Mouse (Mus musculus) heart, embryonic 13.5 days (tissue): ENCODE results near the gene Cpt1c. TPM values are rescaled to one million over a fixed set of nuclear protein-coding genes. Genes with fewer than 3 reads are reported as not detected.
A peak's percentile ranks its signal among the peaks of the same experiment; 100 is the strongest.

ENCODE experiments used
- ATAC-seq: fragments of 200-750 bp; cut with Nextera tagmentation; 2 replicates; pipeline ENCODE4 v1.8.0; 2017; ENCODE audit warnings: moderate TSS enrichment; ENCODE audit not compliant: insufficient number of reproducible peaks, low FRiP score, low TSS enrichment; ENCODE audit errors: extremely low read depth
- H3K27ac ChIP-seq: fragments of 300-500 bp; sonication (generic); replicated peaks from 2 replicates; pipeline ENCODE4 v1.5.1; 2015; ENCODE audit warnings: moderate library complexity, mild to moderate bottlenecking, inconsistent platforms
- H3K27me3 ChIP-seq: fragments of 300-500 bp; sonication (generic); replicated peaks from 2 replicates; pipeline ENCODE4 v1.6.1; 2015; ENCODE audit warnings: mild to moderate bottlenecking, inconsistent platforms
- H3K36me3 ChIP-seq: fragments of 300-500 bp; sonication (generic); 2 replicates; pipeline ENCODE4 v1.6.1; 2015; ENCODE audit warnings: mild to moderate bottlenecking, inconsistent platforms
- H3K4me1 ChIP-seq: fragments of 300-500 bp; sonication (generic); 2 replicates; pipeline ENCODE4 v1.6.1; 2015; ENCODE audit warnings: inconsistent platforms
- H3K4me2 ChIP-seq: fragments of 300-500 bp; sonication (generic); 2 replicates; pipeline ENCODE4 v1.6.1; 2015; ENCODE audit warnings: inconsistent platforms, mild to moderate bottlenecking, moderate library complexity
- H3K4me3 ChIP-seq: fragments of 300-500 bp; sonication (generic); 2 replicates; pipeline ENCODE4 v1.5.1; 2015; ENCODE audit warnings: moderate library complexity, mild to moderate bottlenecking, inconsistent platforms
- H3K9ac ChIP-seq: fragments of 300-500 bp; sonication (generic); 2 replicates; pipeline ENCODE4 v1.6.1; 2015; ENCODE audit warnings: inconsistent platforms, mild to moderate bottlenecking, moderate library complexity
- H3K9me3 ChIP-seq: fragments of 300-500 bp; sonication (generic); 2 replicates; pipeline ENCODE4 v1.6.1; 2016; ENCODE audit warnings: inconsistent platforms
- WGBS: fragments of 180-500 bp; shearing (Covaris S2); methylation state at CpG from one replicate; pipeline ENCODE4 v1.1.7; 2015; ENCODE audit warnings: mixed read lengths; 5-methylcytosine and 5-hydroxymethylcytosine counted together
- polyA plus RNA-seq: library from polyadenylated mRNA; unstranded; fragments of >200 nt; fragmentation: Nextera tagmentation; extraction: Ambion mirVana; gene quantifications from 2 replicates; pipeline ENCODE4 v1.2.1, GENCODE M21; 2015

Gene Cpt1c
- polyA plus RNA-seq, 1 experiment from 2014 or later, result 9.8 TPM

DNA sequence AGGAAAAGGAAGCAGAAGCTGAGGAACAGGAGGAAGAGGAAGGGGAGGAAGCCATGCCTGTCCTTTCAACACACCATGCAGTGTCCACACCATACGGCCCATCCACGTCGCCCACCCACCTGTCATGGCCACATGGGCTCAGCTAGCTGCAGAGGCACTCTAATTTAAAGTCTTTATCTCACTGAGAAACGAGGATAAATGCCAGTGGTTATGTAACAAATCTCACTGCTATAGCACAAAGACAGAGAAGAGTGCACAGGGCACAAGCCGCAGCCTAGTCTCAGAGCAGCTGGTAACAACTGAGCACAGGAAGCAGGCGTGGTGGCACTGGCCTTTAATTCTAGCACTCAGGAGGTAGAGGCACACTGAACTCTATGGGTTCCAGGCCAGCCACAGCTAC lies 24.7 kb downstream of the Cpt1c start:
- H3K9me3 ChIP-seq, result no peaks in the 10 kb centered on the region
- peaks cover 52% of the 10 kb centered on the region for H3K27me3 ChIP-seq
- H3K27ac ChIP-seq, result no peak overlapping the region
- no peak overlapping the region for H3K4me3 ChIP-seq
- peaks cover 17% of the 10 kb centered on the region for H3K4me1 ChIP-seq
- ATAC-seq, result no peak
- no peak overlapping the region for H3K4me2 ChIP-seq
- no peak overlapping the region for H3K9ac ChIP-seq
- H3K36me3 ChIP-seq, result no peaks in the 10 kb centered on the region
- WGBS, result 56% methylated on average over 6 of the region's 6 CpGs

DNA sequence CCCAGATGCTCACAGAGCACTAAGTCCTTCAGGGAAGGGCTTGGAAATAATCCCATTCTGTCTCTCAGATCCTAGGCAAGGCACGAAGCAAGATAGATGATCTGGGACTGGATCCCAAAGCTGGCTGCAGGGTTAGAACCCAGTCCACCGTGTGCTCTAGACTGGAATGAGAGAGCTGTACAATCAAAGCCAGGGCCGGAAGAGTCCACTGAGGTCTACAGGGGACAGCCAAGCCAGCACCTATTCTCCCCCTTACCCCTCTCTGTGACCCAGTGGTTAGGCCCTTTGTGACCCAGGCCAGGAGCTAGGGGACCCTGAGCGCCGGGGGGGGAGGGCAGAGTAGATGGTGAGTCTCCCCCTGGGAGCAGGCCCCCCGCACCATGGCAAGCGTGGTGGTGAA lies 31.7 kb downstream of the Cpt1c start, which contains the start of gene Tsks:
TSS of gene Tsks (plus strand) at position 301 of the 400 bp plus-strand sequence.
- H3K9ac ChIP-seq, result no peak within 1 kb of the TSS
- H3K4me2 ChIP-seq, result no peak within 1 kb of the TSS
- peaks cover 1% of the 10 kb centered on the region for H3K9me3 ChIP-seq
- no peak within 1 kb of the TSS for H3K27ac ChIP-seq
- no peaks in the 10 kb centered on the region for H3K4me1 ChIP-seq
- no peaks in the 10 kb centered on the region for H3K36me3 ChIP-seq
- ATAC-seq, result no peak
- H3K4me3 ChIP-seq, result no peak within 1 kb of the TSS
- peaks cover 7% of the 10 kb centered on the region for H3K27me3 ChIP-seq
- WGBS, result 72% methylated on average over 7 of the region's 7 CpGs

DNA sequence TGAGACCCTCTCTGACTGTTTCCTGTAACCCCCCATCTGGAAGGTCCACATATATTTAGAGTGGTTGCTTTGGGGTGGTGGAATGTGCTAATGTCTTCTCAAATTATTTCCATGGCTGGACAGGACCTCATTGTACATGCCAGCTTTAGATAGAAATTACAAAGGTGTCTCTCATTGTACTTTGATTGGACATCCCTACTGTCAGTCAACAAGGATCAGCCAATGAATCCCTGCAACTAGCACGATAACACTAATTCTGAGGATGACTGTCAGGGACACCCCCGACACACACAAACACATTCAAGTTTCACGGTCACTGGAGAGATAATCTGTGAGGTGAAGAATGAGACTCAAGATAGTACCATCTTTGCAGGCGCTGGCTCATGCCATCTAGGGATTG lies 36.0 kb downstream of the Cpt1c start:
- Histone ChIP-seq H3K9me3 (peaks cover 16% of the 10 kb centered on the region), H3K27me3 (no peaks in the 10 kb centered on the region), H3K9ac (no peak overlapping the region), H3K36me3 (no peaks in the 10 kb centered on the region), H3K4me2 (no peak overlapping the region), H3K4me3 (no peak overlapping the region), H3K27ac (no peak overlapping the region), H3K4me1 (no peaks in the 10 kb centered on the region)
- 76% methylated on average over 4 of the region's 4 CpGs for WGBS
- no peak for ATAC-seq

DNA sequence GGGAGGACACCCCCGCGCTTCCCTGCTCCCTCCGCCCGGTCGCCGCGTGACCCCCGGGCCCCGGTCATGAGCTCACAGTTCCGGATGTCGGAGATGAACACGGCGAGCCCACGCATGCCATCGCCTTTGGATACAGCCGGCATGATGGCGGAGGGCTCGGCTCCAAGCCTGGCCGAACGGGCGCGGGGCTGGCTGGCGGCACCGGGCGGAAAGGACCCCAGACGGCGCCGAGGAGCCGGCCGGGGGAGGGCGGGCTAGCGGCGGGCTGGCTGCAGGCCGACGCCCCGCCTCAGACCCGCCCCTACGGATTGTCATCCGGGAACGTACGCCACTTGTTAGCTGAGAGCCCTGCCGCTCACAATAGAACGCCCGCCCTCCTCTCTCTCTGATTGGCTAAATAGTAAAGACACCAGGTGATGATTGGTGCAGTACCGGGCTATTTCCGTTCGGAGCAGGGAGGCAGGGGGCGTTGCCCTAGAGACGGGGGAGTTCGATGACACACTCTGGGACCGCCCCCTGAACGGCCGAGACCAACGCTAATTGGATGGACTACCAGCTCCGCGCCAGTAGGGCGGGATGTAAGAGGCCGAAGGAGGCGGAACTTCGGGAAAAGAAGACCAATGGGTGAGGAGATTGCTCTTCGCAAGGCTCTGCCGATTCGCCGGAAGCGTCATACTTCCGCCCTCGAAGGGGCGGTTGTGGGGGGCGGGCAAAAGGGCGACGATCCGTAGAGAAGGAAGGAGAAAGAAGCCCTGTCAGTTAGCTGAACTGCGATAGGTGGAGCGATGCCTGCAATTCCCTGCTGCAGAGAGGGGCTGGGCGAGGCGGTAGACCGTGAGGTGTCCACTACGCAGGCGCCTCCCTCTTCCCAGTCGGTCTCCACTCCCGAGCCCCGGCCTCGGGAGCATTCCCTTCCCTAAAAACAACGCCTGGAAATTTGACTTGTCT lies 45.2 kb downstream of the Cpt1c start, which contains the start of gene Ap2a1:
TSS of gene Ap2a1 (minus strand) at position 293 of the 948 bp plus-strand sequence.
- Histone ChIP-seq H3K4me1 (peaks cover 28% of the 10 kb centered on the region), H3K9me3 (no peaks in the 10 kb centered on the region), H3K9ac (peak within 1 kb of the TSS; percentile 96), H3K4me2 (peak within 1 kb of the TSS; percentile 86), H3K27me3 (no peaks in the 10 kb centered on the region), H3K36me3 (peaks cover 20% of the 10 kb centered on the region), H3K4me3 (peak within 1 kb of the TSS; percentile 96), H3K27ac (peak within 1 kb of the TSS; percentile 92)
- ATAC-seq, result peak; percentile 99
- WGBS, result under 1% methylated on average over 84 of the region's 84 CpGs

DNA sequence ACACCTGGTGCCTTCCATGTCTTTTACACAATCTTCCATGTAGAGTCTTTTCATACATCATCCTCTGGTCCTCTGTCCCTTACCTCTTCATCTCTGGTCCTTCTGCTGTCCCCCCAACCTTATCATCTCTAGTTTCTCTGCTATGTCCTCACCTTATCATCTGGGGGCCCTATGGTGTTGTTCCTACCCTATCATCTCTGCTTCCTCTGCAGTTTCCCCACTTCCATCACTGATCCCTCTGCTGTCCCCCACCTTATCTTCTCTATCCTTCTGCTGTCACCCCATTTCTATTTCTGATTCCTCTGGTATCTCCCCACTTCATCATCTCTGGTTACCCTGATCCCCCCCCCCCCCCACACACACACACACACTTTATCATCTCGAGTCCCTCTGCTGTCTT lies 46.1 kb downstream of the Cpt1c start:
- H3K27ac ChIP-seq, result peak overlapping the region; percentile 89

DNA sequence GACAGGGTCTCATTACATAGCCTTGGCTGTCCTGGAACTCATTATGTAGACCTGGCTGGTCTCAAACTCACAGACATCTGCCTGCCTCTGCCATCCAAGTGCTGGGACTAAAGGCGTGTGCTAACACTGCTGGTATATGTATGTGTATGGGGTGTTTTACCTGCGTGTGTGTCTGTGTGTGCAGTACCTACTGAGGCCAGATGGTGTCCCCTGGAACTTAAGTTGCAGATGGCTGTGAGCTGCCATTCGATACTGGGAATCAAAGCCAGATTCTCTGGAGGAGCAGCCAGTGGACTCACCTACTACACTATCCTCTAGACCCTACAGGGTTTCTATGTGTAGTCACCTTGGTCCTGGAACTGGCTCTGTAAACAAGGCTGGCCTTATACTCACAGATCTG lies 49.2 kb downstream of the Cpt1c start:
- H3K9me3 ChIP-seq, result no peaks in the 10 kb centered on the region
- H3K4me2 ChIP-seq, result no peak overlapping the region
- H3K36me3 ChIP-seq, result peaks cover 55% of the 10 kb centered on the region
- WGBS, result 80% methylated on average over 3 of the region's 3 CpGs
- no peak for ATAC-seq
- no peak overlapping the region for H3K27ac ChIP-seq
- peaks cover 25% of the 10 kb centered on the region for H3K4me1 ChIP-seq
- no peak overlapping the region for H3K9ac ChIP-seq
- H3K4me3 ChIP-seq, result no peak overlapping the region
- H3K27me3 ChIP-seq, result no peaks in the 10 kb centered on the region

More for the DNA sequence above, 46.1 kb downstream of the Cpt1c start:
- peaks cover 29% of the 10 kb centered on the region for H3K36me3 ChIP-seq
- H3K4me1 ChIP-seq, result peaks cover 28% of the 10 kb centered on the region
- peak overlapping the region; percentile 96 for H3K4me3 ChIP-seq
- peak overlapping the region; percentile 86 for H3K4me2 ChIP-seq
- H3K9me3 ChIP-seq, result no peaks in the 10 kb centered on the region
- H3K27me3 ChIP-seq, result no peaks in the 10 kb centered on the region
- 0% methylated on average over 1 of the region's 1 CpGs for WGBS
- ATAC-seq, result no peak
- H3K9ac ChIP-seq, result peak overlapping the region; percentile 96

DNA sequence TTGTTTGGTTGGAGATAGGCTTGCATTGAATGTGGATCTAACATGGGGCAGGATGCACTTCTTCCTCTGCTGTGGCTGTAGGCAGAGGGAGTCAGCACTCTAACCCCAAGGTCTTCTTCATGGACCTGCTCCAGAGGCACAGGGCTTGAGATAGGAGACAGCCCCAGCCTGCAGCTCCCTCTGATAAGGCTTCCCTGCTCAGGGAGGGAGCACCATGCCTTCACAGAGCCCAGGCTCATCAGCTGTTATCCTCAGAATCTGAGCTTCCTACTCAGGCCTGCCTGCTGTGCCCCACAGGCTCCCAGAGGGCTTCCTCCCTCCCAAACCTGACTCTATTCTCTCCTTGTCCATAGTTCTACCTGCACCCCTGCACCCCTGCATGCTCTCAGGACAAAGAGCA lies 52.1 kb downstream of the Cpt1c start:
- H3K9ac ChIP-seq, result no peak overlapping the region
- H3K9me3 ChIP-seq, result no peaks in the 10 kb centered on the region
- H3K4me1 ChIP-seq, result peaks cover 24% of the 10 kb centered on the region
- no peaks in the 10 kb centered on the region for H3K27me3 ChIP-seq
- H3K4me3 ChIP-seq, result no peak overlapping the region
- no peak overlapping the region for H3K27ac ChIP-seq
- peaks cover 69% of the 10 kb centered on the region for H3K36me3 ChIP-seq
- no peak overlapping the region for H3K4me2 ChIP-seq
- no peak for ATAC-seq

DNA sequence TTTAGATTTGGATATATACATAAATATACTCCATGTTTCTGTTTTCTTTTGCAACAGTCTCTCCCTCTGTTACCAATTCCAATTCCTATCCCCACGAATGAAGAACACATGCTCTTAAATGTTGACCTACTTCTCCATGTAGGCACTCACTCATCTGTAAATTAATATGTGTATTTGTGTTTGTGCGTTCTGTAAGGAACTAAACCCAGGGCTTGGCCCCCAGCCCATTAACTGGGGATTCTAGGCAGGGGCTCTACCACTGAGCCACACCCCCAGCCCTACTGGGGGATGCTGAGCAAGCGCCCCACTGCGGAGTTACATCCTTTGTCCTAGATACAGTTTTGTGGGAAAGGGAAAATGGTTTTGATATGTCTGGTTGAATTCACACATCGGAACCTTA lies 55.5 kb downstream of the Cpt1c start:
- no peak overlapping the region for H3K4me3 ChIP-seq
- no peaks in the 10 kb centered on the region for H3K9me3 ChIP-seq
- no peak overlapping the region for H3K27ac ChIP-seq
- no peak for ATAC-seq
- no peaks in the 10 kb centered on the region for H3K27me3 ChIP-seq
- no peak overlapping the region for H3K9ac ChIP-seq
- no peak overlapping the region for H3K4me2 ChIP-seq
- peaks cover 35% of the 10 kb centered on the region for H3K4me1 ChIP-seq
- WGBS, result 91% methylated on average over 5 of the region's 5 CpGs
- H3K36me3 ChIP-seq, result peaks cover 68% of the 10 kb centered on the region

DNA sequence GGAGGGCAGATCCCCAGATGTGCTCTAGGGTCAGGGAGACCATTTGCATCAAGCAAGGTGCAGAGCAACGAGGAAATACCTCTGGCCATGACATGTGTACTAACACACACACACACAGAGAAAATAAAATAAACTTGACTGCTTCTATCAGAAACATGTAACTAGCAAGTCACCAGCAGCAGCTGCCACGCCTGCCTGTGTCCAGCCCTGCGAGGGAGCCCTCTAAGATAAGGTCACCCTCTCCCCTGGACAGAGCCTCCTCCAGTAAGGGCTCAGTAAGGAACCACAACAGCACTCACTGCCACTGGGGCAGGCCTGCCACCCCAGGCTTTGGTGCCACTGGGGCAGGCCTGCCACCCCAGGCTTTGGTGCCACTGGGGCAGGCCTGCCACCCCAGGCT lies 56.4 kb downstream of the Cpt1c start:
- Histone ChIP-seq H3K9ac (no peak overlapping the region), H3K27ac (peak overlapping the region; percentile 39; the same call in 1 of the 2 replicates), H3K36me3 (peaks cover 68% of the 10 kb centered on the region), H3K4me3 (no peak overlapping the region), H3K4me1 (peaks cover 38% of the 10 kb centered on the region), H3K4me2 (no peak overlapping the region), H3K9me3 (no peaks in the 10 kb centered on the region), H3K27me3 (no peaks in the 10 kb centered on the region)
- ATAC-seq, result no peak
- 58% methylated on average over 3 of the region's 3 CpGs for WGBS

DNA sequence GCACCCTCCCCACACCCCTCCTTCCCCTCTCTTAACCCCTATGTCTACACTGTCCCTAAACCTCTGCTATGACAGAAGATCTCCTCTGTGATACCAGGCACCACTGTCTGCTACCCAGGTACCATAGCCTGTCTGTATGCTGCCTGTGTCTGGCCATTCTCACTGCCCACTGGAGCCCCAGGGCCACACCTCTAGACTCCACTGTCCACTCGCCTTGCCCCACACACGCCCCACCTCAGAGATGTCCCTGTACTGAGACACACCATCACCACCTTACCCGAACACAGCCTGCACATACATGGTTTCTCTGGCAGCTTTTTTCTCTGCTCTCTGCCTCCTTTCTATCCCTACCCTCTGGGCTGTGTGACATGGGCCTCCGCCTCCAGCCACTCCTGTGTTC lies 57.8 kb downstream of the Cpt1c start:
- no peaks in the 10 kb centered on the region for H3K27me3 ChIP-seq
- 79% methylated on average over 4 of the region's 4 CpGs for WGBS
- H3K9me3 ChIP-seq, result no peaks in the 10 kb centered on the region
- no peak overlapping the region for H3K27ac ChIP-seq
- no peak overlapping the region for H3K4me3 ChIP-seq
- no peak overlapping the region for H3K4me2 ChIP-seq
- no peak; the same call in 1 of the 2 replicates for ATAC-seq
- H3K36me3 ChIP-seq, result peaks cover 68% of the 10 kb centered on the region
- peaks cover 38% of the 10 kb centered on the region for H3K4me1 ChIP-seq
- H3K9ac ChIP-seq, result peak overlapping the region; percentile 5; the same call in 1 of the 2 replicates

DNA sequence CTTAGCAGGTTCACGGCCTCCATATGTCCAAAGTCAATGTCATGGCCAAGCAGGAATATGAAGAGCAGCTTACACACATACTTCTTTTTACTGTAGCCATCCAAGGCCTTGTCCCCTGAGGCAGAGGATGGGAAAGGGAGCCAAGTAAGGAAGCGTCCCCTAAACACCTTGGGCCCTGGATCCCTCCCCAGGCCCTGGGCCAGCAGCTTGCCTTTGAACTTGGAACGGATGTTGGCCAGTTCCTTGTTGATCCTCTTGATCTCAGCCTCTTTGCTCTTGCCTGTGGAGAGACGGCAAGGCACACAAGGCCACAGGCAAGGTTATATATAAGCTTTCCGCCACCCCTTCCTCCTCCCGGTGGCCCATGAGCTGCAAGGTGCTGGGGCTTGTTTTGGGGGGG lies 58.5 kb downstream of the Cpt1c start:
- Histone ChIP-seq H3K4me2 (no peak overlapping the region), H3K4me3 (no peak overlapping the region), H3K27ac (no peak overlapping the region), H3K9me3 (no peaks in the 10 kb centered on the region), H3K27me3 (no peaks in the 10 kb centered on the region), H3K36me3 (peaks cover 69% of the 10 kb centered on the region), H3K9ac (no peak overlapping the region), H3K4me1 (peaks cover 38% of the 10 kb centered on the region)
- WGBS, result 83% methylated on average over 6 of the region's 6 CpGs
- no peak for ATAC-seq

DNA sequence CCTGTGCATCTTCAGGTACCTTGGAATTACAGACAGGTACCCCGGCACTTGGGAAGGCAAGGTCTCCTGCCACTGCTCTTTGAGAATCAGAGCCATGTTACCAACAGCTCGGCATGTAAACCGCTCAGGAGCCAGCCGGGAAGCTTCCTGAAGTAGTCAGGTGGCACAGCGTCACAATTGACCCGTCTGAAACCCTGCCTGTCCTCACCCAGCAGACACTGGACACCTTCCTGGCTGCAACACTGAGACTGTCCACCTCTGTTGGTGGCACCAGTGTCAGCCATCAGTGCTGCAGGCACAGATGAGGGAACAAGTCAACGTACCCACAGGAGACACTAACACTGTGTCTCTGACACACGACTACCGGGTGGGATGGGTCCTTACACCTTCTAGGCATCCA lies 59.3 kb downstream of the Cpt1c start:
- Histone ChIP-seq H3K27ac (no peak overlapping the region), H3K27me3 (no peaks in the 10 kb centered on the region), H3K4me2 (no peak overlapping the region), H3K4me3 (no peak overlapping the region), H3K4me1 (peaks cover 38% of the 10 kb centered on the region), H3K9ac (no peak overlapping the region), H3K36me3 (peaks cover 73% of the 10 kb centered on the region), H3K9me3 (no peaks in the 10 kb centered on the region)
- ATAC-seq, result no peak
- WGBS, result 92% methylated on average over 9 of the region's 9 CpGs
